Mouse (Mus musculus) hindlimb bud, embryonic 11.5 days (tissue): ENCODE results near the gene Slc35b2.

ENCODE experiments used
- DNase-seq: peaks from one replicate; pipeline ENCODE4 v3.0.0-alpha.2; 2012; ENCODE audit warnings: low read depth, low spot score; ENCODE audit errors: extremely low spot score

The Slc35b2 gene

GRCm38 (mm10) chr17:45563655-45564530, at the start of gene Slc35b2:
Gene Slc35b2 (plus strand): TSS chr17:45563874.
- DNase-seq, result no peak

DNA sequence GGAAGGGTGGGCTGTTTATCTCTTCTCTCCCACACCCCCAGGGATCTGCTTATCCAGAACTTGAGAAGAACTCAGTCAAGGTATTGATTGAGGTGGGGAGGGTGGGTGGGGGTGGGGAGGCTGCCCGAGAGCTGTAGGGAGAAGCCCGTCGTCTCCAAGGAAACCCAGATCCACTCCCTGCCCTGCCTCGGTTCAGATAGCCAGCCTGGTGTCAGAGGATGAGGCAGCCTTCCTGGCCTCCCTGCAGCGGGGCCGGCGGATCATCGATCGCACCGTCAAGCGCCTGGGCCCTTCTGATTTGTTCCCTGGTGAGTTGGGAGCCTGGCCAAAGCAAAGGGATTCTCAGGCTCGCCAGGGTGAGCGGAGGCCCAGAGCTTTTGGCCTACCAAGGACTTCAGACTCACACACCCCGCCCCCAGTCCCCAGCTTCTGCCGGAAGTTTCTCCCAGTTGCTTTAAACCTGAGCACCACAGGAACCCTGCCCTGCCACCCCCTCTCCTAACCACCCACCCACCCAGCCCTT, 48.4 kb upstream of the Slc35b2 start:
- DNase-seq, result no peak

DNA sequence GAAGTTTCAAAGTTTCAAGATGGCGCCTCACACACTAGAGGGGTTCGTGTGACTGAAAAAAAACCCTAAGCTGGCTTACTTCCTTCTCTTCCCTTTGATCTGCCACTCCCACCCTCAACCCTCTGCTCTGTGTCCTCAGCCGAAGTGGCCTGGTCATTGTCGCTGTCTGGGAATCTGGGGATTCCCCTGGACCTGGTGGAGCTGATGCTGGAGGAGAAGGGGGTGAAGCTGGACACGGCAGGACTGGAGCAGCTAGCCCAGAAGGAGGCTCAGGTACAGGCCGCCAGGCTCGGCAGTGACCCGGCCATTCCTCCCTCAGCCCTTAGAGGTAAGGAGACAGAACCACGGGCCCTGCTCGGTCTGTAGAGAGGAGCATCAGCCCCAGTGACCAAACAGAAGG, 47.9 kb upstream of the Slc35b2 start:
- no peak for DNase-seq

DNA sequence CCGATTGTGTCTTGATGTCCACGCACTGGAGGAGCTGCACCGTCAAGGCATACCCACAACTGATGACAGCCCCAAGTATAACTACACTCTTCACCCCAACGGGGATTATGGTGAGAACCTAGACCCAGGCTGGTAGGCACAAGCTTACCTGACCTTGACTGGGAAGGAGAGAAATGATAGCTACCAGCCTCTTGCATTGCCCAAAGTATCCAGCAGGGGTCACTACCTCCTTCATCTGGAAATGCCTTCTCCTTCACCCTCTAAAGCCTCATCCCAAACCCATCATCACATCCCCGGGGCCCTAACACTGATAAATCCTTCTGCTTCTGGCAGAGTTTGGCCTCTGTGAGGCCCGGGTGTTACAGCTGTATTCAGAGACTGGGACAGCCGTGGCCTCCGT, 47.2 kb upstream of the Slc35b2 start:
- peak; percentile 60 for DNase-seq

GRCm38 (mm10) chr17:45517135-45517534, 46.5 kb upstream of the Slc35b2 start:
- DNase-seq, result no peak

GRCm38 (mm10) chr17:45517549-45518215, 46.0 kb upstream of the Slc35b2 start:
- no peak for DNase-seq

DNA sequence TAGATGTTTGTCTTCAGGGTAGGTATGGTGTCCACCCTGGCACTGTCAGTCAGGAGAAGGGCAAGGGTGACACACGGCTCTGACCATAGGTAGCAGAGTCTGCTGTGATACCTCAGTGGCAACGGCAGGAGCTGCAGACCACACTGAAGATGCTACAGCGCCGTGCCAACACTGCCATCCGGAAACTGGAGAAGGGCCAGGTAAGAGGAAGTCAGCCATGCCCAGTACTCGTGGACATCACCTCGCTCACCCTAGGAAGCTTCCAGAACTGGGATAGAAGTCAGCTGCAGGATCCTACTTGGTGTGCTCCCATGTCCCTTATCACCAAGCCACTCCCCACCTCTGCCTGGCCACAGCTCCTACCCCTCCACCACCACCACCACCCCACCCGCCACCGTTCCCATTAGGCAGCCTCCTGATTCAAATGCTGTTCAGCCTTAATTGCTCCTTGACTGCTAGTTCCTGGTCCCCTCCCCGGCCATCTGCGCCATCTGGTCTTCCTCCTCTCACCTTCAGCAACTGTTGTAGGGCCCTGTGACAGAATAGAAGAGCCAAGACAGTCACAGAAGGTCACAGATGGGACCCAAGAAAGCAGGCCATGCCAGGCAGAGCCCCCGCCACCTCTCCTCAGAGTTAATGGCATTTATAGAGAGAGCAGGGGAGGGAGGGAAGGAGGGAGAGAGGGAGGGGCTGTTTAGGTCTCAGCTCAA, 44.8 kb upstream of the Slc35b2 start:
- no peak for DNase-seq

DNA sequence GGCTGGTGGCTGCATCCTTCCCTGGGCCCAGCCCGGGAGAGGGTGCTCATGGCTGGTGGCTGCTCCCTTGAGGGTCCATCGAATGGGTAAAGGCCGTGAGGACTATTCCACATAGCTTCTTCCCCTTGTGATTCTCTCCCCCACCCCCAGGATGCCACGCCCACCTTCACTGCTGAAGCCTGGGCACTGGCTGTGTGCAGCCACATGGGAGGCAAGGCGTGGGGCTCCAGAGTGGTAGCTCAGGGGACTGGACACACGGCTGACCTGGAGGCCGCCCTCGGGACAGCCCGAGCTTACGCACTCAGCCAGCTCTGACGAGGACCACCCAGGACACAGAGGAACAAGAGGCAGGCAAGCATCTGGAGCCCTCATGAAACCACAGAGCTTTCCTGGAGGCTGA, 43.5 kb upstream of the Slc35b2 start:
- no peak for DNase-seq

DNA sequence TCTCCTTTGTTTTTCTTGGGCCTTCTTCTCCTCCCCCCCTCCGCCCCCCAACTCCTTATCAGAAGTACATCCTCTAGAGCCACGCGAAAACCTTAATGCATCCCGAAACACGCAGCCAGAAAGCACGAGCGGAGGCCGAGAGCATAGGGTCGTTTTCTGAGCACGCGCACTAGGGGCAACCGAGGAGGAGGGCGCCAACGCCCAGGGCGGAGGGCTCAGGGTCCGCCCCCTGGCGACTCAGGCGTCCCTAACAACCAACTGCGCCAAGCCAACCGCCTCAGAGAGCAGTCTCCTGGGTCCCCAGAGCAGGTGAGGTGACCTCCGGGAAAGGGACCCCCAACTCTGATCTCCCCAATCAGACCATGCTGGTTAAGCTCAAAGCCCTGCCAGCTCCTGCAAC, 40.4 kb upstream of the Slc35b2 start, which contains the start of gene Tcte1:
Gene Tcte1, plus strand, starts transcription at position 172 of the 400 bp plus-strand sequence.
- DNase-seq, result no peak

DNA sequence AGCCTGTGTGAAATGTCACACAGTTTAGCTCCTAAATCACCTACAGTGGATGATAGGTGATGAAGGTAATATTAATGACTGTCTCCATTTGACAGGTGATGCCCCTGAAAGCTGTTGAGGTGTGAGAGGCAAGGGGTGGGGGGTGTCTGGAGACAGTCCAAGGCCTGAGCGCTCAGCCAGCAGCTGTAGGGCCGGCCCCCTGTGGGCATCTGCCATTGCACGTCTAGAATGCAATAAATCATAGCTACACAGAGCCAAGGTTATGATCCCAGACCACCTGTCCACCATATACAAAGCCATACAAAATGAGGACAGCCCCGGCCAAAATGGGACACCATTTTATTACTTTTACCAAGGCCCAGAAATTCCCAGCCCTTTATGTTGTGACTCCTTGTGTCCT, 38.7 kb upstream of the Slc35b2 start:
- DNase-seq, result no peak

- no peak for DNase-seq
These were observed 37.1 kb upstream of the Slc35b2 start for GRCm38 (mm10) chr17:45526571-45526970.

- no peak for DNase-seq
These were observed 33.3 kb upstream of the Slc35b2 start for GRCm38 (mm10) chr17:45530346-45530782.

DNA sequence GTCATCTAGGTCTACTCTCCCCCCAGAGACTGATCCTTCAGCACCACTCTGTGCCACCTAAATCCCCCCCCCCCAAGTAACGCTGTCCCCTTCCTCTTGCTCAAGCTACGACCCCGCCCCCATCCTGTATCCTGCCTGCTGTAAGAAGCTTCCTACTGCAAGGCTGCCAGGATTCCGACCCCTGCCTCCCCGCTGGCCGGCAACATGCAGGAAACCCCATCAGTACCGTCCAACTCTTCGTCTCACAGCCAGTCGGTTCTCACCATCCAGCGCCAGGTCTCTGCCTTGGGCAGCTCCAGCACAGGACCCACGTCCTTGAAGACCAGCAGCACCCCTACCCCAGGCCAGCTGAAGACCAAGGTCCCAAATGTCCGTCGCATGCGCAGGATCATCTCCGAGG, 30.8 kb upstream of the Slc35b2 start:
- no peak for DNase-seq

- no peak for DNase-seq
These were observed 27.4 kb upstream of the Slc35b2 start for GRCm38 (mm10) chr17:45536264-45536663.

DNA sequence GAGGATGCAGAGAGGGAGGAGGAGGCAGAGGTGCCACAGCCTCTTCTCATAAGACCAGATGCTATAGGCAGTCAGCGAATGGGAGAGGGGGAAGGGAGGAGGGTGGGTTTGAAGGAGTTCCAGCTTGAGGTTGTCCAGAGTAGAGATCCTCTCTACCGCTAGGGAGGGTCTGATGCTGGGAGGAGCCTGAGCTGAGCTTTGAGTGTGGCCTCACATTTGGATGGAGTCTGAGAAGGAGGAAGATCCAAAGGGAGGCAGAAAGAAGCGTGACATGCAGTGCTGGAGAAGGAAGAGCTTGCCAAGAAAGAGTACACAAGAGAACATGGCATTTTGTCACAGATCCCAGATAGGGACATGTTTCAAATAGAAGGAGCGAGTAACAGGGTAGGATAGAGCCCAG, 25.3 kb upstream of the Slc35b2 start:
- no peak for DNase-seq

DNA sequence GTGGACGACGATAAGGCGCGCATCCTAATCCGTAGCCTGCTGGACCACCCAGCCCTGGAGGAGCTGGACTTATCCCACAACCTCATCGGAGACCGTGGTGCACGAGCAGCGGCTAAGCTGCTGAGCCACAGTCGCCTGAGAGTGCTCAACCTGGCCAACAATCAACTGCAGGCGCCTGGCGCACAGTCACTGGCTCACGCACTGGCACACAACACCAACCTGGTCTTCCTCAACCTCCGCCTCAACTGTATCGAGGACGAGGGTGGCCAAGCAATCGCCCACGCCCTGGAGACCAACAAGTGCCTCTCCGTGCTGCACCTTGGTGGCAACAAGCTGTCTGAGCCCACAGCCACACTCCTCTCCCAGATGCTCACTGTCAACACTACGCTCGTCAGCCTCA, 24.0 kb upstream of the Slc35b2 start:
- no peak for DNase-seq

DNA sequence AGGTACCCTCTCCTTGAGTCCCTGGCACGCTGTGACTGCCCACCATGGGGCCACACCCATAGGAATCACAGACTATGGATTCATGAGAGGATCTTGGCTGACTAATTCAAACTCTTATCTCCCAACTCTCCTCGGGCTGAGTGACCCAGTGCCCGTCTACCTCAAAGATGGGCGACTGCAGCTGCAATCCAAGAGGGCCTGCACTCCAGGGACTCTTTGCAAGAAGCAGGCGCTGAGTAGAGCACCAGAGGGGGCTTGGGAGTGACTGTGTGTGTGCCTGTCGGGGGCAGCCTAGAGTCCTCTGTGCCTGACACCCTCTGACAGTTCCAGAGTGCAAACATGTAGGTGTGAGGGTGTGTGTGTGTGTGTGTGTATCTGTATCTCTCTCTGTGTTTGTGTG, 21.5 kb upstream of the Slc35b2 start:
- DNase-seq, result no peak

DNA sequence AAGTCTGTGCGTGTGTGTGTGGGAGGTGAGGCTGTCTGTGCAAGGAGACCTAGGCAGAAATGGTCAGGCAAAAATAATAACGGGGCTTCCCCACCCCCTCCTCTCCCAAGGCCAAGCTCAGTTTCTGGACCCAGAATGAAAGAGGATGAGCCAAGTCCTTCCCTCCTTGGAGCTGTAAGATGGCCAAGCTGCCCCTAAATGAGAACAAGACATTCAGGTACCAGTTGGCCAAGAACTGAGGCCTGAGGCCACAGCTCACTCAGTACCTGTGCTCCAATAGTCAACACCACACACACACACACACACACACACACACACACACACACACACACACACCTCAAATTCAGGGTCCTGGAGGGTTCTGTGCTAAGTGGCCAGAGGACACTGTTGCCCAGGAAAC, 21.0 kb upstream of the Slc35b2 start:
- no peak for DNase-seq

DNA sequence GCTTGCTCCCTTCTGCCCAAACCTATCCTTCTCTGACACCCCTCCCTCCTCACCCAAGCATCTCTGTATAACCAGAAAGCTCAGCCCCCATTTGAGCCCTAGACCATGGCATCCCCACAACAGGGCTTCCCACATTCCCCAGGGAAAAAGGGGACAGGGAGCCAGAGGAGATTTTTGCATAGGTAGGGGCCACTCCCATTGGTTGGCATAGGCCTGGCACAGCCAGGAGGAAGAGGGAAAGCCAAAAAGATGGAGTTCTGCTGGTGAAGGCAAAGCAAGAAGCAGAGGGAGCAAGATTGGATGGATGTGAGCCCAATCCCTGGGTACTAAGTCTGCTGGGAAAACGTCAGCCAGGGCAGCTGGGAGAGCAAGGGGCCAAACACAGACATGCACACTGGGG, 20.6 kb upstream of the Slc35b2 start:
- no peak for DNase-seq

- no peak for DNase-seq
These were observed 19.4 kb upstream of the Slc35b2 start for GRCm38 (mm10) chr17:45544001-45544872.
